Mouse (Mus musculus) hematopoietic stem cell, adult 5-6 weeks (primary cell): ENCODE data around the gene Rarg. TPM values are rescaled to one million over a fixed set of nuclear protein-coding genes. Genes with fewer than 3 reads are reported as not detected.
A peak's percentile ranks its signal among the peaks of the same experiment; 100 is the strongest.

Experiments used
- ATAC-seq, 2 experiments: fragments of 125-278 bp in 1 of 2; replicated peaks in 1 of 2; 2 replicates each; pipeline ENCODE4 v1.8.0; 2016 to 2017; ENCODE audit warnings: inconsistent platforms in 2 of 2, mild to moderate bottlenecking in 2 of 2, moderate number of reproducible peaks in 2 of 2, low read depth in 1 of 2, moderate TSS enrichment in 1 of 2; ENCODE audit not compliant: low FRiP score in 2 of 2, poor library complexity in 2 of 2, severe bottlenecking in 2 of 2, insufficient read depth in 1 of 2, low TSS enrichment in 1 of 2
- total RNA-seq: library from RNA; stranded (forward); fragments of 172-1452, 232-1000 nt; gene quantifications from 2 replicates; pipeline ENCODE4 v1.2.3, GENCODE M21; 2017

Gene Rarg
- 3.6 and 5.6 TPM in 2 replicates for total RNA-seq

DNA sequence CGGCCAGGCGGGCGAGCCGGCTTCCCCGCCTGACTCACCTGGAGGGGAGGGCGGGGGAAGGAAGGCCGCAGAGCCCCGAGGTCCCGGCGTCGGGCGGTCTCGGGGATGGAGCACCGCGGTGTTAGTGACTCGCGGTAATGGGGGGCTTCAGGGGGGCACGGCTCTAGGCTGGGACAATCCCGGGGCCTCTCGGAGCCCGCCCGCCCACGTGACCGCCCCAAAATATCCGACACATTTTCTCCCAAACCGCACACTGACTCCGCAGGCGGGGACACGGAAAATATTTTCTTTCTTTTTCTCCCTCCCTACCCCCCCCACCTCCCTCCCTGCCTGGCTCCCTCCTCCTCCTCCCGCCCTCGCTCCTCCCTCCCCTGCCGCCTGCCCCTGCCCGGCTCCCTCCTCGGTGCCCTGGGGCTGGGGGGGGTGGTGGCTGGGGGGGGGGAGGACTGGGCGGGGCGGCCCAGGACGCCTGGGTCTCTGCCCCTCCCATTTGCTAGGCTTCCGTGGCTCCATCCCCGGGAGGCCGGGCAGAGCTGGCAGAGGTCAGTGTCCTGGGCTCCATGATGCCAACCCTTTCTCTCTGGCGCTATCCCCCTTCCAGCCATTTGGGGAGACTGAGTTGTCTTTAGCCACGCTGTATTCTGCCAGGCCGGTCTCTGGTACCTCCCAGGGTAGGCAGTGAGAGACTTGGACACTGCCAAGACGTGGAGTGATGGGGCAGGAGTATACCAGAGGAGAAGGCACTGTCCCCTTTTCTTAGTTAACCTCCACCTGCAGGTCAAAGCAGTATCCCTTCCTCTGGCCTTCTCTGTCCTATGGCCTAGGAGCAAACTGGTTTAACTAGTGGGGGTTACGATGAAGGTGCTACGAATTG lies at the start of gene Rarg:
Gene Rarg (minus strand): TSS at position 316 of the 874 bp plus-strand sequence.
- peak; percentile 32 to 40 for ATAC-seq

DNA sequence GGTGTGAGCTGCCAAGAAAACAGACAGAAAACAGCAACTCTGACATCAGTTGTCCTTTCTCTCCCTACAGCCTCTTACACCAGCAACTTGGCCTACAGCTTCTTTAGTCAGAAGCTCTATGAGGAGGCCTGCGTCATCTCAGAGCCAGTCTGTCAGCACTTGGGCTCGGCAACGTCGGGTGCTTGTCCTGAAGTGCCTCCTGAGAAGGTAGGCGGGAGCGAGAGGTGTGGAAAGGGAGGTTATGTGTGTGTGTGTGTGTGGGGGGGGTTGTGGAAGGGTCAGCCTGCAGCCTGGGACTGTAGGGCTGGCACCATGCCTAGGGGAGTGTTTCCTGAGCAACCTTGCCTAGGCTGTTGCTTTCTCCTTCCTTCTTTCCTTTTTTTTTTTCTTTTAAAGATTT lies 45.2 kb upstream of the Rarg start:
- no peak for ATAC-seq

- no peak for ATAC-seq
Measured at GRCm38 (mm10) chr15:102296368-102297006, 39.2 kb upstream of the Rarg start.

DNA sequence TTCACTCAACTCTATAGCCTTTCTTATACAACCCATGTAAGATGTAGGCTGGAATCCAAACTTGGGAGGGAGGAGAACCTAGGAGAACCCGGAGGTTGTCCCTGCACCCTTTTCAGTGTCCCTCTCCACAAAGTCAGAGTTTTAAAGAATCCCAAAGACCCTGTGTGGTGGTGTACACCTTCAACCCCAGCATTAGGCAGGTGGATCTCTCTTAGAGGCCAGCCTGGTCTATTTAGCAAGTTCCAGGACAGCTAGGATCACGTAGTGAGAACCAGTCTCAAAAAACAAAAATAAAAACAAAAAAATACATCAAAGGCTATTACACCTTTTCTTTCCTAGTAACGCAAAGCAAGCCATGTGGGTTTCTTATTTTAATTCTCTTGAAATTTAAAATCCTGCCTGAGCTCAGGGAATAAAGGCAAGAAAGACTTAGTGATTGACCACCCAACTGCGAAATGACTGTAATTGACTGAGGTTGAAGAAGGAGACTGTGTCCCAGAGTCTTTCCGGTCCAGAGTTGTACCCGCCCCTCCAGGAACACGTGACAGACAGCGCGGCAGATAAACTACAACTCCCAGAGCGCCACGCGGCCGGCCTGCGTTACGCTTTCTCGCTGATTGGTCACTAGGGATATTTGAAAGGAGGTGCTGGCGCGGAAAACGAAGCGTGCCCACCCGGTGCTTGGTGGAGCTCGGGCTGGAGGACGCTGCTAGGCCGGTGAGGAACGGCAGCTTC lies 38.5 kb upstream of the Rarg start, which contains the start of gene Espl1:
Gene Espl1 (plus strand): TSS at position 634 of the 735 bp plus-strand sequence.
- ATAC-seq: peak; percentile 100

- ATAC-seq: peak in 1 of 2 experiments; percentile 49; a peak in 1 of 4 replicates
Measured at GRCm38 (mm10) chr15:102287395-102287794, 30.1 kb upstream of the Rarg start.

DNA sequence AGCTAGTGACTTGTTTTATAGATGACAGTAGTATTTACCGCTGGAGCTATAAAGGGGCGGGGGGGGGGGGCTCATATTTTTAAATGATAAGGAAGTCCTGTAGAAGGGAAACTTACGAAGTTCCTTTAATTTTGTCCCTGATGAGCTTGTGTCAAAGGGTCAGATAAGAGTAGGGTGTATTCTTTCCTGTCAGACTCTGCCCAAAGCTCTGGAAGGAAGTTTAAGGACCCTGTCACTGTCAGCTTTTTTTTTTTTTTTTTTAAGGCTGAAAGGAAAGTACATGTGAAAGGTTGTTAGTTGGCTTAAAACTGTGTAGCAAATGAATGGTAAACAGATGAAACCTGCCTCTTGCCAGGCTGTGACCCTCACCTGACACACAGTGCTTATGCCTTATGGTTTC lies 26.3 kb upstream of the Rarg start:
- no peak for ATAC-seq

- ATAC-seq: no peak
Measured at GRCm38 (mm10) chr15:102282463-102283292, 25.4 kb upstream of the Rarg start.

GRCm38 (mm10) chr15:102280623-102281022 lies 23.3 kb upstream of the Rarg start:
- no peak for ATAC-seq

GRCm38 (mm10) chr15:102279783-102280520 lies 22.6 kb upstream of the Rarg start:
- ATAC-seq: no peak

- peak; percentile 88 to 94 for ATAC-seq
Measured at GRCm38 (mm10) chr15:102279092-102279782, 21.9 kb upstream of the Rarg start, which contains the start of gene Mfsd5. TSS of gene Mfsd5 (plus strand) at chr15:102279454.

- ATAC-seq: no peak
Measured at GRCm38 (mm10) chr15:102278726-102279091, 21.4 kb upstream of the Rarg start.

DNA sequence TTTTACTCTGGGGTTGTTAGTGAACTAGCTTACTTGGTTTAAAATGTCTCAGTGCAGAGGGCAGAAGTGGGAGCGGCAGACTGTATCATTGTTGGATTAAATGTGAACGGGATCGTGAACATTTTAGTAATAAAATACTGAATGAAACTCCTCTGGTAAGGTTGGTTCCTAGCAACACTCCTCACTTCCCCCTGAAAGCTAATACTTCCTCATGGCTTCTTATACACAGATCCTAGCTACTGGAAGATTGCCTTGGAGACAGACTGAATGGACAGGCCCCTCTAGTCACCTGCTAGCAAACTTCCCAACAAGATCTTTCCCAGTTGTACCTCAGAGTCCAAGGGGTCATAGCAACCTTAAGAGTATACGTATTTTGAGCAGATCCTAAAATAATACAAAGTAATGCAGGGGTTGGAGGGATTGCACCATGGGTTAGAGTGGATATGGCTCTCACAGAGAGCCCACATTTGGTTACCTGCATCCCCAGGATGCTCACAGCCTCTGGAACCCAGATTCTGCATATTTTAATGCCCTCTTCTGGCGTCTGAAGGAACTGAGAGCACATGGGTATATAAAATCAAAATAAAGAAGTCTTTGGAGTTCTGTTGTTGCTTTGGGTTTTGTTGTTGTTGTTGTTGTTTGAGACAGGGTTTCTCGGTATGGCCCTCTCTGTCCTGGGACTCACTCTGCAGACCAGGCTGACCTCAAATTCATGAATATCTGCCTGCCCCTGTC lies 16.8 kb upstream of the Rarg start:
- ATAC-seq: no peak

DNA sequence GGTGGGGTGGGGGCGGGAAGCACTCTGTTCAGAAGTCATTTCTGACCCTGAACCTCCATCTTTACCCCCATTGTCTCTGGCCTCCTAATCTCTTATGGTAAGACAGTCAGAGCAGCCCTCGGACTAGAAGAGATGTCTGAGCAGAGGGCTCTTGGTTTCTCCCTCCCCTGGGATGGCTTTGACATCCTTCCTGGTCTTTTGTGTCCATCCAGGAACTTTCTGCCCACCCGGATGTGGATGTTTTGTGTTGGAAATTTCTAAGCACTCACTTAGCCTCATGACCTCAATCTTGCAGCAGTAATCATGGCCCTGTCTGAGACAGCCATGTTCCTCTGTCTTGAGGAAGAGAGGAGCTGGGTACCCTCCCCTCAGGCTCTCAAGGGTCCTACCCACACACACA lies 14.1 kb upstream of the Rarg start:
- no peak for ATAC-seq

GRCm38 (mm10) chr15:102270274-102270960 lies 13.1 kb upstream of the Rarg start, which contains the start of gene Gm9918:
TSS of gene Gm9918 (plus strand) at chr15:102270563.
- no peak for ATAC-seq

GRCm38 (mm10) chr15:102265548-102265947 lies 8.2 kb upstream of the Rarg start:
- 0 out of 4 replicates have a peak, but pooled peaks of 1 of the 2 experiments have one; percentile 36 for ATAC-seq
